Mouse (Mus musculus) monocyte, adult 5-6 weeks (primary cell): ENCODE results near the gene Frmd4b. TPM values are rescaled to one million over a fixed set of nuclear protein-coding genes. Genes with fewer than 3 reads are reported as not detected.
"Not testable (repeated sequence)": the region's sequence is repeated elsewhere in the genome, so short reads cannot be mapped to it uniquely, and the experiment has no call there.

Experiments used
- ATAC-seq: fragments of 153-309, 156-312 bp; replicated peaks from 2 replicates; pipeline ENCODE4 v1.8.0; 2017; ENCODE audit warnings: mild to moderate bottlenecking; ENCODE audit not compliant: low TSS enrichment, insufficient number of reproducible peaks, severe bottlenecking, poor library complexity, low FRiP score
- total RNA-seq: library from RNA; stranded (forward); fragments of 200-1000, 200-491, 200-594 nt; gene quantifications from 3 replicates; pipeline ENCODE4 v1.2.3, GENCODE M21; 2017

Gene Frmd4b
- total RNA-seq, 1 experiment from 2014 or later = 7.1 TPM

DNA sequence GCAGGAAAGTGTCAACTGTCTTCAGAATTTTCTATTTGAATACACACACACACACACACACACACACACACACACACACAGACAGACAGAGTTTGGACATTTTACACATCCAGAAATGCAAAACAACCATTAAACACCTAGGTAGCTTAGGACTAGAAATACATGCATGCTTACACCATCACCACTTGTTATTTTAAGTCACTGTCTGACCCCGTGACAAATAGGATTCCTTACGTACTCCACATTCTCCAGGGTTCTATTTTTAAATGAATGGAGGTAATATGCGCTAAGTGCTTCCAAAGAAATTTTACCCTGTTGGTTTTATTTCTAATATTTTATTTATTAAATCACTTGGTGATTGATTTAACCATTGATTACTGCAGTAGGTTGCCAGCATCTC, 351.6 kb downstream of the Frmd4b start:
- no peak for ATAC-seq

DNA sequence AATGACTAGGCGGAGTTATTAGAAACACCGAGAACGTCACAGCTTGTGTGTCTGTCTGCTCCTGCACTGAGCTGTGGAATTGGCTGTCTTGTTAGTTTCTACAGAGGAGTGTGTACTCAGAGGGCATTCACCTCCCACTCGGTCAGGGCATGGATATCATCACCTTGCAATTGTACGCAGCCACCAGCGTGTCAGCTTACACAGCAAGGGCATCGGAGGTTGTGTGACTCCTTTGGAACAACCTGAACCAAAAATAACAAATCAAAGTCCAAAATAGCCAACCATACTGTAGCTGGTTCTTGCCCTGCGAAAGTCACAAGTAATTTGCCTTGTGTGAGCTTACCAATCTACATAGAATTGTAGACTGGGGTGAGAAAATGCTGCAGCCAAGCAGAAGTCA, 352.1 kb downstream of the Frmd4b start:
- no peak for ATAC-seq

DNA sequence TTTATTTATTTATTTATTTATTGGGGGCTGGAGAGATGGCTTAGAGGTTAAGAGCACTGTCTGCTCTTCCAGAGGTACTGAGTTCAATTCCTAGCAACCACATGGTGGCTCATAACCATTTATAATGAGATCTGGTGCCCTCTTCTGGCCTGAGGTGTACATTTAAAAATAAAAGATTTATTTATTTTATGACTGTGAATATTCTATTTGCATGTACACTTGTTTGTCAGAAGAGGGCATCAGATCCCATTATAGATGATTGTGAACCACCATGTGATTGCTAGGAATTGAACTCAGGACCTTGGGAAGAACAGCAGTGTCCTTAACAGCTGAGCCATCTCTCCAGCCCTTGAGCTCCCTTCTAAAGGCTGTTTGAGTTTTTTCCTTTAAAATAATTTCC, 353.6 kb downstream of the Frmd4b start:
- ATAC-seq = not testable (repeated sequence)

DNA sequence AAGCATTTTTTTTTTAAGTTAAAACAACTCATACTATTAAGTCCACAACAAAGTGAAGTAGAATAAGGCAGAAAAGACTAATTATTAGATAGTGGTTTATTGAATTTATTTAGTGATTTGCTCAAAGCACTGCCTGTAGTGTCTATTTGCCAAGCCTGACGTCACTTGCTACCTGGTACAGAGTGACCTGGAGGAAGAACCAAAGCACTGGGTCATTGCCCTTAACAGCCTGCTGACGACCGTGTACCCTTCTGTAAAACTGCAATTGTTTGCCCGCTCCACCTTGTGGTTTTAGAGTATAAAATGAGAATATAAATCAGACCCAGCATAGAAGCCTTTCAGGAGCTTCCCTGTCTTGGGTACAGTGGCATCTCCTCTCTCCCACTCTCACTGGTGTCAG, 355.1 kb downstream of the Frmd4b start:
- no peak for ATAC-seq

DNA sequence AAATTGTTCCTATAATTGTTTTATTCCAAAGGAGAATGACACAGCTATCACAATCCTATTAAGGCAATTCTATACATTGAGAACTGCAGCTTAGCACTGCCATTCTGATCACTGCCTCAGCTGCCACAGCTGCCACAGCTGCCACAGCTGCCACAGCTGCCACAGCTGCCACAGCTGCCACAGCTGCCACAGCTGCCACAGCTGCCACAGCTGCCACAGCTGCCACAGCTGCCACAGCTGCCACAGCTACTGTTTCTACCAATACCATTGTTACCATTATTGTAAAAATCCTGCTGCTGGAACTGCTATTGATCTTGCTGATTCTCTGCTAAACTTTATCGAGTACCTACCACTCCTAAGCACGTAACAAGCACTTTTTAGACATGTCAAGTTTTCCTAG, 357.4 kb downstream of the Frmd4b start:
- not testable (repeated sequence) for ATAC-seq

DNA sequence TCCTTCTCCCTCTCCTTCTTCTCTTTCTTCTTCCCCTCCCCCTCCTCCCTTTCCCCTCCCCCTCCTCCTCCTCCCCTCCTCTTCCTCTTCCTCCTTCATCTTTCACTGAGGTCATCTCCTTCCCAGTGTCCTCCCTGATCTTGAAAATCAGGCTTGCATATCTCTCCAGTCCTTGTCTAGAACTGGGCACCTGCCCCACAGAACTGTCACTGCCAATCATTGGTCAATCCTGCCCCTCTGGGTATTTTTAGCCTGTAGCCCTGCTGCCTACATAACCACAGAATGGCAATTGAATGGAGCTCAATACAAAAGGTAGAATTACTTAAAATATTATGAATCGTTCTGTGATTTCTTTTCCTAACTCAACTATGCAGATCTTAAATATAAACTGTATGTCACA, 358.9 kb downstream of the Frmd4b start:
- no peak for ATAC-seq

DNA sequence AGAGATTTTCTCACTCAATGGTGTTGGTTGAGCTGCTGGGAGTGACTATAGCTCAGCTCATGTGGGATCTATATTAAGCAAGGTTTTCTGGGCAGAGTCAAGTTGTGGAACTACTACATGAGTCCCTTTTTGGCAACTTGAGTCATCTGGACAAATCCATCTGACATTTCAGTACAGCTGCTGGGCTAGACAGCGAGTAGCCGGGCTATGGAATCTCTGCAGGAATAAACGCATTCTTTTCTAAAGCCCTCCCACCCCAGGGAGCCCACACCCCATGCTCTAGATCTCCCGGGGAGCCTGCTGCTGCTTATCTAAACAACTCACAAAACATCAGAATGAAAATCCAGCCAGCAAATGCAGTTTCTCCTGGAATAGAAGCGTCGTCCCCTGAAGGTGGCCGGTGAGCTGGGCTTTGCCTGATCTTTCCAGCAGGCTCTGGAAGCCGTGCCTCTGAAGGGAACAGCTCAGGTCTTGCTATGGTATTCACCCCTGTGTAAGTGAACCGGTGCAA, 364.6 kb downstream of the Frmd4b start, which contains the start of gene Lmod3:
TSS of gene Lmod3 (minus strand) at position 49 of the 511 bp plus-strand sequence.
- no peak for ATAC-seq

DNA sequence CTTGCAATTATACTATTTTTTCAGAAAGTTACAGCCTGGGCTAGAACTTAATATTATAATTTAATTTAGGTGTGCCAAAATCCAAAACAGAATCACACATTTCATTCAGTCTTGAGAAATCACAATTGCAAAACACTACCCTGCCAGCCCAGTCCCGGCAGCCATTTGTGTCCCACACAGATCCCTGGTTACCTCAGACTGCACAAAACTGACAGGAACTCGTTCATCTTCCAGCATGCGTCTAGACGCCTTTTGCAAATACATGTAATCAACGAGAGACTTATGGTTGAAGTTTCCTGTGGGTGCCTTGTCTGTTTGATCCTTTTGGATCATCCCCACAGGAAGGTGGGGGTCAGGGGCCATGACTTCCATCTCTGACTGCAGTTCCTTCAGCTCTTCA, 365.3 kb downstream of the Frmd4b start:
- no peak for ATAC-seq

DNA sequence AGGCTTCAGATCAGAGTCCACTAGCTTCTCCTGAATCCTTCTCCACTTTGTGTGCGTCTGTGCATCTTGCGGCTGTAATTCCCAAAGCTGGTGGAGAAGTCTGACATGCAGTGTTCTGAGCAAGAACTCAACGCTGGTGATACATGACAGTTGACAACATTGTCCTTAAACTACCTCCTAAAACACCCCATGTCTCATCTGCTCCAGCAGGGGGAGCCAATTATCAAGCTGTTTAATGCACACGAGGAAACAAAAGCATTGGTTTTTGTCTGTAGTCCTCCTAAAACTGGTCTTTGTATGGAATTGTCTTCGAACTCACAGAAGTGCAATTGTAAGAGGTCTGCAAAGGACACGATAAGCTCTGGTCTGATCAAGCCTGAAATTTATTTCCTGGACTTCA, 366.4 kb downstream of the Frmd4b start:
- ATAC-seq = 0 out of 2 replicates have a peak, but pooled peaks have one; percentile 75

DNA sequence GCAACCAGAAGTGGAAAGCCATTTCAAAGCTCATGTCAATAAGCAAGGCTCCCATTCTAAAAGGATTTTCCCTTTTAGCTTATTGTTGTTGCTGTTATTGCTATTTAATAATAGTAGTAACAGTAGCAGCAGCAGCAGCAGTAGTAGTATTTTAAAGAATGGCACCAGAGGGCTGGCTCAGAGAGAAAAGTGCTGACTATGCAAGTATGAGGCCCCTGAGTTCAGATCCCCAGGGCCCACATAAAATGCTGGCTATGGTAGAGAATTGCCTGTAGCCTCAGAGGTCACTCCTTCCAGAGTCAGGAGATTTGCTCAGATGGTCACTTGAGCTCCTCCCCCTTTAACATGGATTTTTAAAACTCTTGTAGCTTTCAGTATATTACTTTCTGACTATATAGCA, 372.1 kb downstream of the Frmd4b start:
- ATAC-seq = no peak

DNA sequence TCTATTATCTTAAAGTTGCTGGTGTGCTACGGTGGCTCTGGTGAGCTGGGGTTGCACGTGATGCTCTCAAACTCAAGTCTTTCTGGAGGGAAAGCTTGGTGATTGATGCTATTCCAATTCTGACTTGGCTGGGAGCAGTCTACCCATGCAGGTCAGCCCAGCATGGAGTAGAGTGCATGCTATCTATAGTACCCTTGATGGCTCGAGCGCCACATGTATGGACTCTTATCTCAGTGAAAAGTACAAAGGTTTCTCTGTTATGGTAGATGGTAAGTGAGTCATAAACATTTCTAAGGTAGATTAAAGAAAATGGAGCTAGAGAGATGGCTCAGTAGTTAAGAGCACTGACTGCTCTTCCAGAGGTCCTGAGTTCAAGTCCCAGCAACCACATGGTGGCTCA, 374.8 kb downstream of the Frmd4b start:
- no peak for ATAC-seq

DNA sequence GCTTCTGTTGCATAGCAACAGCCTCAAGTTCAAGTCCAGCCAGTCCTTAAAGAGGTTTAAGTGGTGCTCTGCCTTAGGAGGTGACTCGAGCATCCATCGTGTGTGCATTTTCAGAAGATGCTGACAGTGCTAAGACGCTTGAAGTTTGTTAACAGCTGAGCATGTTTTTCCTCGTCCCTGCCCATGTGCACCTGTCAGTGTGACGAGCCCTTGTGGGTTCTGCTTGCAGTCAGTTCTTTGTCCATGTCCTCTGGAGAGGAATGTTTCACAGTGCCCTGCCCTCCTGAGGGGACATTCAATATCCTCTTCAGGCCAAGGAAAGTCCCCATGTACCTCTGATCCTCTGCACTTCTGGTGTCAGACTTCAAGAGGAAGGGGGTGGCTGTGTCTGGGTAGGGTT, 377.2 kb downstream of the Frmd4b start:
- no peak for ATAC-seq

DNA sequence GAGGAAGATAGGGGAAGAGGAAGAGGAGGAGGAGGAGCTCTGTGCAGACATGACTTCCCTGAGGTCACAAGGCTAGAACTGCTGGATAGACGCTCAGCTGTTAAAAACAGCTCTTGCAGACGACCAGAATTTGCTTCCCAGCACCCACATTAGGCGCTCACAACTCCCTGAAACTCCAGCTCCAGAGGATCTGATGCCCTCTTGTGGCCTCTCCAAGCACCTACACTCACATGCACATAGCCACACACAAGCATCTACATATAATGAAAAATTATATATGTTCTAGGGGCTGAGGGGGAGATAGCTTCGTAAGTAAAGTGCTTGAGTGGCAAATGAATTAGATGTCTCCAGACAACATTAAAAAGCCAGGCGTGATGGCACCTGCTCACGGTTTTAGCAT, 378.0 kb downstream of the Frmd4b start:
- ATAC-seq = no peak

Other genes starting within 250 kb of the Frmd4b start
- 1.9 to 6.8 TPM (median 2.4 TPM) in 3 replicates for gene Mitf, start 189.5 kb upstream of the Frmd4b start, total RNA-seq